Mouse (Mus musculus): Measurements from ENCODE around the gene Gm20683.
"Not testable (repeated sequence)": the region's sequence is repeated elsewhere in the genome, so short reads cannot be mapped to it uniquely, and the experiment has no call there.

Gene Gm20683

DNA sequence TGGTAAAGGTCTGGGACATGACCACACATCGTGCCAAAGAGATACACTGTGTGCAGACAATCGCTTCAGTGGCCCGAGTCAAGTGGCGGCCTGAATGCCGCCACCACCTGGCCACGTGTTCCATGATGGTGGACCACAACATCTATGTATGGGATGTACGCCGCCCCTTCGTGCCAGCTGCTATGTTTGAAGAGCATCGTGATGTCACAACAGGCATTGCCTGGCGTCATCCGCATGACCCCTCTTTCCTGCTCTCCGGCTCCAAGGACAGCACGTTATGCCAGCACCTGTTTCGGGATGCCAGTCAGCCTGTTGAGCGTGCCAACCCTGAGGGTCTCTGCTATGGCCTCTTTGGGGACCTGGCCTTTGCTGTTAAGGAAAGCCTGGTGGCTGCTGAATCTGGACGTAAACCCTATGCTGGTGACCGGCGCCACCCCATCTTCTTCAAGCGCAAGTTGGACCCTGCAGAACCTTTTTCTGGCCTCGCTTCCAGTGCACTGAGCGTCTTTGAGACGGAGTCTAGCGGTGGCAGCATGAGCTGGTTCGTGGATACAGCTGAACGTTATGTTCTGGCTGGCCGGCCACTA is 15.5 kb downstream of the Gm20683 start:
- DNase-seq = no peak

DNA sequence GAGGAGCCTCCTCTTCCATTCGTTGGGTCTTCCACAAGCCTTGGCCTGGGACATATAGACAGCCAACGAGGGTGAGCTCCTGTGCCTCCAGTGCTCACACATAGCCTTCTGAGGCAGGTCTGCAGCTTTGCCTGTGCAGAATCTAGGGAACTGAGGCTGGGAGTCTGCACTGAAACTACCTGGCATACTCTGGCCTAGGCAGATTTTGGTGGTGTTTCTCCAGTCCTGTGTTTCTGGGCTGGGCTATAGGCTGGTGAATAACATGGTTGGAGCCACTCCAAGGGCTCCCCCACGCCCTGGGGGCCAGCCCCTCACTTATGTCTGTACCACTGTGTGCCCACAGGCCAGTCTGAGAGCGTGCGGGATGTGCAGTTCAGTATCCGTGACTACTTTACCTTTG is 16.3 kb downstream of the Gm20683 start:
- DNase-seq = no peak

DNA sequence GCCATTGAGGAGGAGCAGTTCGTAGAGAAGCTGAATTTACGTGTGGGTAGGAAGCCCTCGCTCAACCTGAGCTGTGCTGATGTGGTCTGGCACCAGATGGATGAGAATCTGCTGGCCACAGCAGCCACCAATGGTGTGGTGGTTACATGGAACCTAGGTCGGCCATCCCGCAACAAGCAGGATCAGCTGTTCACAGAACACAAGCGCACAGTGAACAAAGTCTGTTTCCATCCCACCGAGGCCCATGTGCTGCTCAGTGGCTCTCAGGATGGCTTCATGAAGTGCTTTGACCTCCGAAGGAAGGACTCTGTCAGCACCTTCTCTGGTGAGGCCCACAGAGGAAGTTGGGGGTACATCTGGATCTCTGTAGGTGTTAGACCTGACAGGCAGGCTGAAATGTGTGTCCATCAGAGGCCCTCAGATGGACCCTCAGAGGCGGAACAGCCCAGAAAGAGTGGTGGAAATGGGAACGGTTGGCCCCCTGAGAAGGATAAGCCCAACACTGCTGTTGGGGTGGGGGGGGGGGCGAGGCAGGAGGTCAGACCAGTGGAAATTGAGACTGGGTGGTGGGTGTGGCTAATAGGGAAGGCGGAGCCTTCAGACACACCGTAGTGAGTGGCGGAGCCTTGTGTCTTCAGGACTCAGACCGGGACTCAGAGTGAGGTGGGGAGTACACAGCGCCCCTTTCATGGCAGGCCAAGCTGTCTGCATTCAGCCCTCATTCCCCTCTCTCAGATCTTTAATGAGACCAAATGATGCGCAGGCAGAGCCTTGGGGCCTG is 17.0 kb downstream of the Gm20683 start:
- no peak for DNase-seq

DNA sequence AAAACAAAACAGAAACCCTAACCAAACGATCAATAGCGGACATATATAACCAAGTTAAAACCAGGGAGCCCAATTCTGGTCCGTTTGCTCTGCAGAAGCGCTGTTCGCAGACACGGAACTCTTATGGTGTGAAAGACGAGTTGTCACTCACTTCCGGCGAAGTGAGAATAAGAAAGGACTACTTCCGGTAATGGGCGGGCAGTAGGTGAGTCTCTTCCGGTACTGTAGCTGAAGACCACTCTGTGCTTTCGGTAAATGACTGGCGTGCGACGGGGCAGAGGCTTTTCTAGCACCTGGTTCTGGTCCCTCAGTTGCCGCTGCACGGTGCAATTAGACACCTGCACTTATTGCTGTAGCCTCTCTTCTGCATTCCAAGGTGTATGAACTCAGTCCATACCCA is 18.1 kb downstream of the Gm20683 start, which contains the start of gene Wdr24:
Gene Wdr24, plus strand, starts transcription at position 176 of the 400 bp plus-strand sequence.
- peak; percentile 95 for DNase-seq

DNA sequence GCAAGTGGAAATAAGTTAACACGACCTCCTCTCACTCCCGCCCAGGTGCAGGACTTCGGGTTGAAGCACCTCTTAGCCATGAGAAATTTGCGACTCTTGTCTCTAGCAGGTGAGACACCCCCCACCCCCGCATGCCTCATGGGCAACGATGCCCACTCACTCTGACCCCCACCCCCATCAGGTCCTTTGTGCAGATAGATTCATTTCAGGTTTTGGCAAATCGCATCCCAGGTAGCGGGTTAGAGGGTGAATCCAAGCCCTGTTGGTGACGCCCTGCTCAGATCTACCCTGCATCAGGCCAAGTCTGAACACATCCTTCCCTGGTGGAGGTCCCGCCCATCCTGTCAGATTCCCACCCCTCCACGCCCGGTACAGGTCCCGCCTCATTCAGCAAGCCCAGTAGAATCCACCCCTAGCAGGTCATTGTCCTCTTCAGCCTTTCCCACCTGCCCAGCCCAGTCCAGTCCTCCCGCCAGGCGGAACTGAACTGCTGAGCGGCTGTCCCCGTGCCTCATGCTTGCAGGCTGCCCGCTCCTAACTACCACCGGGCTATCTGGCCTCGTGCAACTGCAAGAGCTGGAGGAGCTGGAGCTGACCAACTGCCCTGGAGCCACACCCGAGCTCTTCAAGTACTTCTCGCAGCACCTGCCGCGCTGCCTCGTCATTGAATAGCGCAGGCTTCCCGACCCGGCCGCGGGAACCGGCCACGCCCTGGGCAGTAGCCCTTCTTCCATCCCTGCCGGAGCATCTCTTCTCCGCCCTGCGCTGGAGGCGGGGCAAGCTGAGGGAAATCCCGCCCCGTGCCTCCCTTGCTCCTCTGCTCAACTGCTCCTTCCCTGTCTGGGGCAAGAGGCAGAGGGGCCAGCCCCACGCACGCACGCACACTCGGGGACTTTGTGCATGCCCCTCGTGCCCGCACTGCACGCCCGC is 22.4 kb downstream of the Gm20683 start:
- peak; percentile 35 for DNase-seq

DNA sequence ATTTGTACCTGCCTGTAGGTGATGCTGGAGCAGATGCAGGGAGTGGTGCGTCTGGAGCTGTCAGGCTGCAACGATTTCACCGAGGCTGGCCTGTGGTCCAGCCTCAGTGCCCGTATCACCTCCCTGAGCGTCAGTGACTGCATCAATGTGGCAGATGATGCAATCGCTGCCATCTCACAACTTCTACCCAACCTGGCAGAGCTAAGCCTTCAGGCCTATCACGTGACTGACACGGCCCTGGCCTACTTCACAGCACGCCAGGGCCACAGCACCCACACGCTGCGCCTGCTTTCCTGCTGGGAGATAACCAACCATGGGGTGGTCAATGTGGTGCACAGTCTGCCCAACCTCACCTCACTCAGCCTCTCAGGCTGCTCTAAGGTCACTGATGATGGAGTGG is 23.9 kb downstream of the Gm20683 start:
- DNase-seq = no peak

DNA sequence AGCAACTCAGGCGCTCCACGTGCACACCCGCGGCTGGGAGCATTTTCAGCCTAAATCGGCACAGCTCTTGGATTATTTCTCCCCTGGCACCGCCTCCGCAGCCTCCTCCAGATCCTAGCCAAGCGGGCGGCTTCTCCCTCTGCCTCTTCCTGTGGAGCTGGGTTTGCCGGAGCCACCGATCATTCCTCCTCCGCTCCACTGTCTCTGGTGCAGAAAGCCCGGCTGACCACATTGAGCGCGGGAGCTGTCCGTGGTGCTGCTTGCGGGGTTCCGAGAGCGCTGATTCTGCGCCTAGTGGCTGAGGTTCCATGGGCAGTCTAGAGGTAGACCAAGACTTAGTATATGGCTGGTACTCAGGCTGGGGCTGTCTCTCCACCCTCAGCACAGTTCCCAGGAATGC is 28.1 kb downstream of the Gm20683 start:
- peak; percentile 87 for DNase-seq

DNA sequence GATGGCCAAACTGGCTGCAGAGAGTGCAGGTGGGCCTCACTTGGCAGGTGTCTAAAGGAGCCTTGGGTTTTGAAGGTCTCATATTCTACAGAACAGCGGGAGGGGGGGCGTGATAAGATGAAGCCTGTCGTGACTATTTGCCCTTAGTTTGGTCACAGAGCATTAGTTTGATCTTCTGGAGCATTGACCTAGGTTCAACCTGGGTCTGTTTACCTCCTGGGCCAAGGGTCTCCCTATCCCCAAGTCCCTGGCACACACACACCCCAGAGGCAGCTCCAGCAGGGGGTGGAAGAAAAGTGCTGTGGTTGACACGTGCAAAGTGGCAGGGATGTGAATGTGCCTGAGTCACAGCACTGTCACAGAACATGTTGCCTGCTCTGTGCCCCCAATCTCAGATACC is 30.7 kb downstream of the Gm20683 start:
- no peak for DNase-seq

DNA sequence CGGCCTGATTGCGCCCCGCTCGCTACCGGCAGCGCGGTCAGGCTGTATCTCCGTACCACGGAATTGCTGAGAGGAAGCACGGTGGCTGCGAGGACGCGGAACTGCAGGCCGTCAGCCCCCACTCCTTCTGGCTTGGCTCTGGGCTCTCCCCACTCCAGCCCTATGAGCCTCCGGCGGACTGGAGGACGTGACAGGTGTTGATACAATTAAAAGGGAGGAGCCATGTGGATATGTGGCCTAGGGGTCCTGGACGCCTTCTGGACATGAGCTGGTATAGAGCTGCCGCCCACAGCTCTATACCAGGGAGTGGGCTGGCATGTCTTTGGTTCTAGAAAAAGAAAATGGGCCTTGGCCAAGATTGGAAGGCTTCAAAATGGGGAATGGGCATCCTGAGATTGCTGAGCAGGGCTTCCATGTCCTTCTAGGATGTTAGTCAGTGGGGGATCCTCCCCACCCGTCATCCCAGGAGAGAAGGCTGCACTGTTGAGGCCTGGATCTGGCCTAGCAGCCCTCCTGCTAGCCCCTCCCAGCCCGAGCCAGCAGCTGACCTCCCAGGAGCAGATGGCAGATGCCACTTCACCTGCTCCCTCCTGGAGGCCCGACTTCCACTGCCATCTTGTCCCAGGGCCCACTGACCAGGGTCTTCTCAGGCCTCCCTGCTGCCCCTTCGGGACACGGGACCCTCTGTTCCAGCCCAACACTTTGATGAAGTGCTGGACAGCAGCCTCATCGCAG is 31.8 kb downstream of the Gm20683 start:
- peak; percentile 72 for DNase-seq

DNA sequence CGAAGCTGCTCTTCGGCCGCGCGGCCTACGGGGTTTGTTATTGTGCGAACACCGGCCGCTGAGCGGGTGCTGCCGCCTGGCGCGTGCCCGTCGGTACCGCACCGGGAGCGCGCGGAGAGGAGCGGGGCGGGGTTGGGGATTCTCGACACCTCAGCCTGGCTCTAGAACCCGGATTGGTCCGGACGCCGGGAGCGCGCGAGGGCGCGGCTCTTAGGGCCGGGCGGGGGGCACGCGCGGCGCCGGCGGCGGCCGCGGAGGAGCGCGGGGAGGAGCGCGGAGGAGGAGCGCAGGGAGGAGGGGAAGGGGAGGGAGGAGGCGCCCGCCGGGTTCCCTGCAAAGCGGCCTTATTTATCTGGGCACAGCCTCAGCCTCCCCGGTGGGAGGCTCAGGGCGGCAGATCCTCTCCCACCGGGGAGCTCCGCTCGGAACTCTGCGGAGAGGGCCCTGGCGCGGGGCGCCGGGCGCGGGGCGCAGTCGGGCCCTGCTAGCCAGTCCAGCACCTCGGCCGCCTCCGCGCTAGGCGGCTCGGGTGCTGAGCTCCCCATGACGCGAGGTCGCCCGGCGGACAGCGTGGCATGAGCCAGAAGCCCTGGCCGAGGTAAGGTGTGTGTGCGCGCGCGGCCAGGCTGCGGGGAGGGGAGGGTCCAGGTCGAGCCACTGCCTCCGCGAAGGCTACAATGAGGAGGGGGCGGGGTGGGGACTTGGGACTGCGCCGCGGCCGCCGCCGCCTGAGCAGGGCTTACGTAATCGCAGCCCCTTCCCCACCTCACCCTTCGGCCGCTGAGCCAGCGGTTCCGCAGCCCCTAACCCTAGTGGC is 32.6 kb downstream of the Gm20683 start, which contains the start of gene Fbxl16:
Gene Fbxl16, plus strand, starts transcription at position 297 of the 817 bp plus-strand sequence.
- peak; percentile 95 for DNase-seq

DNA sequence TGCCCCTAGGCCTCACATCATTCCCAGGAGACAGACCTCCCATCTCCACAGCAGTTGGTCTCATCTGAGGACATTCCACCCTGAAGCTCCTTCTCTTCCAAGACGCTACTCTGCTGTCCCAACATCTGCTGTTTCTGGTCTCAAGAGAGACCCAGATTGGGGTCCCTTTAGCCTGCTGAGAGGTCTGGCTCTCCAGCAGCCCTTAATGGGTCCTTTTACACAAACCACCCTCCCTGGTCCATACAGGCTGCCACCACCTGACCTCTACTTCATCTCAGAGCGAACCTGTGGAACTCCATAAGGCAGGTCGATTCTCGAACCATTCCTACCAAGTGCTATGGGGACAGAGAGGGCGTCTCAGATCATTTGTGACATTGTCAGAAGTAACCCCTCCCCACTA is 33.5 kb downstream of the Gm20683 start:
- no peak for DNase-seq

DNA sequence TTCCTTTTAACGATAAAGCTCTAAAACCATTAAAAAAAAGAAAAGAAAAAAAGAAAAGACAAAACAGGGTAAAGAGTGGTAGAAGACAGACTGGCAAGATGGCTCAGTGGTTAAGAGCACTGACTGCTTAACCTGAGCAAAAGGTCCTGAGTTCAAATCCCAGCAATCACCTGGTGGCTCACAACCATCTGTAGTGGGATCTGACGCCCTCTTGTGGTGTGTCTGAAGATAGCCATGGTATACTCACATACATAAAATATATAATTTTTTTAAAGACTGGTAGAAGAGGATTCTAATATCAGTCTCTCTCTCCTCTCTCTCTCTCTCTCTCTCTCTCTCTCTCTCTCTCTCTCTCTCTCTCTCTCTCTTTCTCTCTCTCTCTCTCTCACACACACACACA is 34.1 kb downstream of the Gm20683 start:
- DNase-seq = not testable (repeated sequence)

DNA sequence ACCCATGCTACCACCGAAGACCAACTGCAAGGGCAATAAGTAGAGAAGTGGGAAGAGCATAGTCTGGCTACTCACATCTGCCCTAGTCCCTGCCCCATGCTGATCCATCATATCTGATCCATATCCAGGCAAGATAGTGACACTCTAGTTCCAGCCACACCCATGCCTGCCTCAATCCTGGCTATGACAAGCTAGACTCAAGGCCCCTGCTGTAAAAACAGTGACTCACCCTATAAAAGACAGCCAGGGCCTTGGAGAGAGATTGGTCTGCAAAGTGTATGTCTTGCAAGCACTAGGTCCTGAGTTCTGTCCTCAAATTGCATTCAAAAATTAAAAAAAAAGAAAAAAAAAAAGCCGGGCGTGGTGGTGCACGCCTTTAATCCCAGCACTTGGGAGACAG is 35.1 kb downstream of the Gm20683 start:
- DNase-seq = no peak

DNA sequence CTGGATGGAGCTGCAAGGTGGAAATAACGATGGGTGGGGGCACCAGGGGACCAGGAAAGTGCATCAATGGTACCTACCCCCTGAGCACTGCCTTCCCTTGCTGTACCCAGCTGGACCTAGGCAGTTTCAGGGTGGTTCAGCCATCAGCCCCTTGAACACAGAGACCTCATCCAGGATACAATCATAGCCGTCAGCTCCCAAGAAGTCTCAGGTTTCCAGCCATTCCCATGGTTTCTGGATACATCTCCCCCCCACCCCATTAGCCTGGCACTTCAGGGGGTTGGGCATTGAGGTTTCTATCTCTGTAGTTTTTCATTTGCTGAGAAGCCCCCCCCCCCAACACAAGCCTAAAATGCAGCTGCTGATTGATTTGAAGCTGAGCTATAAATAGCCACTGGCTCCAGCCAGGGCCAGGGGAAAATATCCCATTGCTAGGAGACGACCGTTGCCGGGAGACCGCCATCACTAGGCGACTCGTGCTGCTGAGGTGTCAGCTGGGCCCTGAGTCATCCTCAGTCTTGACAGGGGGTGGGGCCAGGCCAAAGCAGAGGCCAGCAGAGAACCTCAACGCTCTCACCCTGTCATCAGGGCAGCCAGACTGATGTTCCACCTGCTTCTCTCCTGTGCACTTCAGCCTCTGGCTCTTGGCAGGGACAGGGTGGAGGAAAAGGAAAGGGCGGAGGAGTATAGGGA is 38.6 kb downstream of the Gm20683 start:
- peak; percentile 96 for DNase-seq

DNA sequence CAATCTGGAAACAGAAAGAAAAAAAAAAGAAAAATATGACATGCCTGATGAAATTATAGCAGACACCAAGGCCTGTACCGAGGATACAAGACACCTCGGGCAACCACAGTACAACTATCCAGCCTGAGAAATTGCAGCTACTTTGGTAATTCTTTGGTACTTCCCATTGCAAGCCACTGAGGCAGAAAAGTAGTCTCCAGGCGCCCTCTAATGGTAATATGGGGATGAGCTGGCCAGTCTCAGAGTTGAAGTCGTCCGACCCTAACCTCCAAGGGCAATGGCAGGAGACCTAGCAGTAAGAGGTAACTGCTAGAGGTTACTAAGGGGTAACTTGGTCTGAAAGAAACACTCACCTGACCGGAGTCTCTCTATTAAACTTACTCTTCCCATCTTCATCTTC is 40.5 kb downstream of the Gm20683 start:
- peak; percentile 91 for DNase-seq

DNA sequence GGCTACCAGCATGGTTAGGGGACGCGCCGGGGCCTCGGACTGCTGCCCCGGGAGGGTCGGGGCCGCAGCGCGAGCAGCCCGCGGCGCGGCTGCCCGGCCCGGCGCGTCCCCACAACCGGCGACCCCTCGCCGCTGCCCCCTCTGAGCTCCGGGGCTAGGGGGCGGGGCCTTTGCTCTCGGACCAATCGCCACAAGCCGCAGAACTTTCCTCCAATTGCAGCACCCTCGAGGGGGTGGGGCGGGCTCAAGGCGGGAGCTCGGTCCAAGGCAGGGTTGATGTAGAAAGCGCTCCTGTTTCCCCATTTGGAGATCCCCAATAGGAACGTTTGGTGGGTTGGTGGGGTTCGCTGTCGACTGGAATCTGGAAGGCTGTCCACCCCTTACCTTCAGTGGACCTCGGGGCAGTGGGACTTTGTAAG is 44.6 kb downstream of the Gm20683 start, which contains the start of gene Metrn:
Gene Metrn, minus strand, starts transcription at position 186 of the 419 bp plus-strand sequence.
- peak; percentile 95 for DNase-seq

DNA sequence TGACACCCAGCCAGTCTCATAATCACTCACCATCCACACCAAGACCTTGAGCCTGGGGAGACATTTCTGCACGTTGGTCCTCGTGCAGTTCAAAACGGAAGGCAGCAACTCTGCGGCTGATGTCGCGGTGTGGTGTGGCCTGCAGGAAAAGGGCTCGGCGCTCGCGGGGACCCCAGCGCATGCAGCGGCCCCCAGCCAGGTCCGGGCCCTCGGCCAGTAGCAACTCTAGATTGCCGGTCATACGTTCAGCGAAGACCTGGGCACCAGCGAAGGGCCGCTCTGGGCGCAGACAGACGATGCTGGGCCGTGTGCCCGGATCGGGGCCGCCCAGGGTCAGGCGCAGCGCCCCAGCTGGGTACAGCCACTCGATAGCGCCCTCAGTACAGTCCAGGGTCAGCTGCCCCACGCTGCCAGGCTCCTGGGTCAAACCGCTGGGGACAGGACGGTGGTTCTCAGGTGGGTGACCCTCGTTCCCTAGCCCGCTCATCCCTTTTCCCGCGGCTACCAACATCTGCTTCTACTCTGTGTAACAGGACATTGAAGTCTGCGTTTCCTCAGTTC is 45.3 kb downstream of the Gm20683 start:
- DNase-seq = no peak

DNA sequence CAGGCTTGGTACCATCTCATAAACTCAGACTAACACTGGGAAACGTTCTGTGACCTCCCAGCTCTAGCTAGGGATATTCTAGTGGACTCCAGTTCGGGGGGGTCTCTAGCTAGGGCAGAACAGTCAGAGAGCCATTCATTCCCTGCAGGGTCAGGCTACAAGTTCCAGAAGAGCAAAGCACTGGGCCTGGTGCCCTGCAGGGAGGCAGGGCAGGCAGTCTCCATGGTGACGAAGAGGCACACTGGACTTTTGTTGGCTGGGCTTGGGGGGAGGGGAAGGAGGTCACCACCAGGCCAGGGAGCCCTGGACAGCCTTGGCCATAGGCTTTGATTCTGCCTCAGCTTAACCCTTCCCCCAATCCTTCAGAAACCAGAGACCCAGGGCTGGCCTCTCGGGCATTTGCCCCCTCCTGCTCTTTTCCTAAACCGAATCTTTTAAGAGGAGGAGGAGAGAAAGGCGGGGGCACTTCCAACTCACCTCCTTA is 45.9 kb downstream of the Gm20683 start, which contains the start of gene AC134908.4:
Gene AC134908.4, minus strand, starts transcription at position 51 of the 484 bp plus-strand sequence.
- DNase-seq = peak; percentile 92

DNA sequence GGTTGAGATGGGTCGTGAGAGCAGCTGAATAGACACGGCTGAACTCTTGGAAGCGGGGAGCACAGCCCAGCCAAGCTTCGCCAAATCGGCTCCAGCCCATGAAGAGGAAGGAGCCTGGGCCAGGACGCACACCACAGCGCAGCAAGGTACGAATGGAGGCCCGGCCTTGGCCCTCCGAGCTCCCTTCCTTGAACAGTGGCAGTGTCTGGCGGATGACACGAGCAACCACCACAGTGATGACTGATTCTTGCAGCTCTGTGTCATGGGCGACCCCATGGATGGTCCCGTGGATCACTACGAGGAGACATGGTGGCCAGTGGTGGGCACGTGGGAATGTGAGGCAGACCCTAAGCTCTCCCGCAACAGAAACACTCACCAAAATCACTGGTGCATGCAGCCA is 46.6 kb downstream of the Gm20683 start:
- no peak for DNase-seq

DNA sequence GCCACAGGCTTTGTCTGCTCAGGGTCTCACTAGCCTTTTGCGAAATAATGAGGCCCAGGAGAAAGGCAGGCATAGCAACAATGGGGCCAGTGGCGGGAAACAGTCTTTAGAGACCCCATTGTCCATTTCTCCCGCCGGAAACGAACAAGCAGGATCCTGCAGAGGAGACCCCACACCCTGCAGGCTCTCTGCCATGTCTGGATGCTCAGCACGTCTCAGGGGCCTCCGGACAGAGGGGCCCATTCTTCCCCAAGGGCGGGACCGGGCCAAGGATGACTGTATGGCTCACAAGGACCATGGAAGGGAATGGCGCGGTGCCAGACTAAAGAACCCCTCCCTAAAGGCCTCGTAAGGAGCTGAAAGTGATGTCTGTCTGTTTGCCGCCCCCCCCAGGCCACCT is 47.4 kb downstream of the Gm20683 start:
- peak; percentile 62 for DNase-seq

All from retina, postnatal 1 day (tissue).